Mouse (Mus musculus): Measurements from ENCODE around the gene Rfxap. TPM values are rescaled to one million over a fixed set of nuclear protein-coding genes. Genes with fewer than 3 reads are reported as not detected.

Rfxap gene
- polyA plus RNA-seq, 1 experiment from 2014 or later = 57.6 TPM

Other genes with a start within 250 kb of the Rfxap start
- 123 and 129 TPM in 2 replicates for gene Supt20, start 115.0 kb downstream of the Rfxap start, polyA plus RNA-seq (2014; fragmentation: Nextera tagmentation; extraction: Ambion mirVana)
- 1.0 and 1.8 TPM in 2 replicates for gene Gm21958, start 93.4 kb downstream of the Rfxap start, polyA plus RNA-seq (2014; fragmentation: Nextera tagmentation; extraction: Ambion mirVana)
- gene Exosc8, start 72.4 kb downstream of the Rfxap start, polyA plus RNA-seq (2014; fragmentation: Nextera tagmentation; extraction: Ambion mirVana) = 166 and 176 TPM in 2 replicates
- gene Alg5, start 72.3 kb downstream of the Rfxap start, polyA plus RNA-seq (2014; fragmentation: Nextera tagmentation; extraction: Ambion mirVana) = 37.7 and 39.4 TPM in 2 replicates
- gene Smad9, start 52.2 kb downstream of the Rfxap start, polyA plus RNA-seq (2014; fragmentation: Nextera tagmentation; extraction: Ambion mirVana) = 0.32 and 0.33 TPM in 2 replicates
- 0.64 and 0.73 TPM in 2 replicates for gene Sertm1, start 108.1 kb upstream of the Rfxap start, polyA plus RNA-seq (2014; fragmentation: Nextera tagmentation; extraction: Ambion mirVana)
- gene Ccna1, start 247.7 kb upstream of the Rfxap start, polyA plus RNA-seq (2014; fragmentation: Nextera tagmentation; extraction: Ambion mirVana) = 3.6 TPM in 2 replicates

Data from forebrain, embryonic 11.5 days (tissue).